Mouse (Mus musculus): Measurements from ENCODE around the gene E130309D02Rik. TPM values are rescaled to one million over a fixed set of nuclear protein-coding genes. Genes with fewer than 3 reads are reported as not detected.

Gene E130309D02Rik
- 22.3 and 23.8 TPM in 2 replicates for polyA plus RNA-seq (2011; ENCODE audit: insufficient read depth, insufficient read length, low read depth, missing spikeins)

DNA sequence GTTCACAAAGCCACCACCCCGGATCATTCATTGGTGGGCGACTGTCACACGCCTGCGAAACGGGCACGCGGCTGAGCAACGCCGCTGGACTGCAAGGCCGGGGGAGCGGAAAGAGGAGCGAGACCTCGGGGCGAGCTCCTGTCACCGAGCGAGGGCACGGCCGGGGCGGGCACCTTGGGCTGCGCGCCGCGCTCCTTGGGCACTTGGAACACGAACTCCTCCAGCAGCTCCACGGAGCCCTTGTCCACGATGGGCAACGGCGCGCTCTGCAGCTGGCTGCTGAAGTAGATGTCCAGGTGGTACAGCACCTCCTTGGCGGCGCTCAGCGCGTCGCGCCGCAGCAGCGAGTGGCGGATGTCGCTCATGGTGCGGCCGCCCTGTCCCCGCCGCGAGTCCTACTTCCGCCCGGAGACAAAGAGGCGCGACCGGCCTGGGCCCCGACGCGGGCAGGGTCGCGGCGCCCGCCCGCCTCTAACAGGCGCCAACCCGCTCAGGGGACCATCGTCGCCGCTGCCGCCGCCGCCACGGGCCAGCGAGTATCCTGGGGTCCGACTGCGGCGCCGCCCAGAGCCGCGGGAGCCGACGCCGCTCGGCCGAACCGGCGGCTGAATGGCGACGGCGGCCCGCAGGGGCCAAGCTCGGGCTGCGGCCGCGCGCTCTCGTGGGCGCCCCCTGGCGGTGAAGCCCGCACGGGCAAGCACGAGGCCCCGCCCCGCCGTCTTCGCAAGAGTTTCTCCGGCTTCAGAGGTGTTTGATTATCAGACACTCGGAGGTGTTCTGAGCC is at the start of gene E130309D02Rik:
Gene E130309D02Rik, minus strand, starts transcription at position 631 of the 784 bp plus-strand sequence.
- Histone ChIP-seq H3K4me1 (ENCODE audit: control insufficient read depth, insufficient read depth, low read length) (no peaks in the 10 kb centered on the region), H3K9ac (ENCODE audit: low read depth, poor library complexity, severe bottlenecking) (peak within 1 kb of the TSS; percentile 90), H3K36me3 (ENCODE audit: control insufficient read depth, insufficient read depth, low read length, poor library complexity, severe bottlenecking) (peaks cover 12% of the 10 kb centered on the region; the same call in 1 of the 2 replicates), H3K9me3 (replicated peaks; ENCODE audit: control insufficient read depth, insufficient read depth, low read length, poor library complexity, severe bottlenecking) (no peaks in the 10 kb centered on the region), H3K27ac (ENCODE audit: insufficient read depth, low read length) (no peak within 1 kb of the TSS), H3K4me3 (ENCODE audit: low read depth, low read length) (peak within 1 kb of the TSS; percentile 95), H3K27me3 (ENCODE audit: control insufficient read depth, insufficient read depth, low read length, poor library complexity, severe bottlenecking) (no peaks in the 10 kb centered on the region)
- TF ChIP-seq CTCF (IDR thresholded peaks at IDR 0.05; ENCODE audit: low read depth, low read length) (peak; percentile 72), POLR2A (IDR thresholded peaks at IDR 0.05; ENCODE audit: insufficient read depth, low read length) (no peak)

DNA sequence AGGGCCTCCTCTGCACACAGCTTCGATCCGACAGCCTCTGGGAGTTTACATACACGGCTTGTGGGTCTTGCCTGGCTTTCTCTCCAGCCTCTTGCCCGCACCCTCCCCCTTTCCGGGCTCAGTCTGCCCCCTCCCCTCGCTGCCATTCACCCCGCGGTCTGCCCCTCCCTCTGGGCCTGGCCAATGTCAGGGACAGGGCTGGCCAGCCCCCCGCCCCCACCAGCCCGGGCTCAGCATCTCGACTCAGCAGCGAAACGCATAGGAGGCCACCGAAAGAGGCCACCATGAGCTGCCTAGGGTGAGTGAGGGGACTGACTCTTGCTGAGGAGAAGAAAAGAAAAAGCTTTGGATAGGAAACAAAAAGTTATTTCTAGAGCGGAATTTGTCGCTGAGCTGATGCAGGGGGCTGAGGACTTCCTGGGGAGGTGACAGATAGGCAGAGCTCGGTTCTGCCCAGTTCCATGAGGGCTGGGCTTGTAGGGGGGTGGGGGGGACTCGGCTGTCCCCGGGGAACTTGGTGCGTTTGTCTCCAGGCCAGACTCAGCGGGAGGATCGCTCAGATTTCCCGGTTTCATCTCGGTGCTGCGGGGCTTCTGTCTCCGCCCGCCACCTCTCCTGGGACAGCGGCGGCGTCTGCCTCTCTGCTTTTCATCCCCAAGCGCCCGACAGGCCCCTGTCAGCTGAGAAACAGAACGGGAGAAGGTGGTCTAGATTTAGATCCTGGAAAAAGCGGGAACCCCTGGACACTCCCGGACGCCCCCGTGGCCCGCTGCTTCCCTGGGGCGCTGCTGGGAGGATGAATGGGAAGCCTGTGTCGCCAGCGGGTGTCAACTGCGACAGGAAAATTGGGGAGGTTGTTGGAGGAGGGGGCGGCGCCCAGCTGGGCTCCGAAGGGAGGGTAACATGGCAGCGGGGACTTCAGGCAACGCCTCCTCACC is 48.8 kb upstream of the E130309D02Rik start:
- Histone ChIP-seq H3K4me3 (ENCODE audit: low read depth, low read length) (peak overlapping the region; percentile 29), H3K36me3 (ENCODE audit: control insufficient read depth, insufficient read depth, low read length, poor library complexity, severe bottlenecking) (no peaks in the 10 kb centered on the region), H3K9ac (ENCODE audit: low read depth, poor library complexity, severe bottlenecking) (no peak overlapping the region), H3K27me3 (ENCODE audit: control insufficient read depth, insufficient read depth, low read length, poor library complexity, severe bottlenecking) (no peaks in the 10 kb centered on the region), H3K27ac (ENCODE audit: insufficient read depth, low read length) (no peak overlapping the region), H3K4me1 (ENCODE audit: control insufficient read depth, insufficient read depth, low read length) (no peaks in the 10 kb centered on the region), H3K9me3 (replicated peaks; ENCODE audit: control insufficient read depth, insufficient read depth, low read length, poor library complexity, severe bottlenecking) (no peaks in the 10 kb centered on the region)
- TF ChIP-seq EP300 (IDR thresholded peaks at IDR 0.05; ENCODE audit: insufficient read depth, low read depth, low read length) (no peak), CTCF (IDR thresholded peaks at IDR 0.05; ENCODE audit: low read depth, low read length) (no peak), POLR2A (IDR thresholded peaks at IDR 0.05; ENCODE audit: insufficient read depth, low read length) (no peak)

DNA sequence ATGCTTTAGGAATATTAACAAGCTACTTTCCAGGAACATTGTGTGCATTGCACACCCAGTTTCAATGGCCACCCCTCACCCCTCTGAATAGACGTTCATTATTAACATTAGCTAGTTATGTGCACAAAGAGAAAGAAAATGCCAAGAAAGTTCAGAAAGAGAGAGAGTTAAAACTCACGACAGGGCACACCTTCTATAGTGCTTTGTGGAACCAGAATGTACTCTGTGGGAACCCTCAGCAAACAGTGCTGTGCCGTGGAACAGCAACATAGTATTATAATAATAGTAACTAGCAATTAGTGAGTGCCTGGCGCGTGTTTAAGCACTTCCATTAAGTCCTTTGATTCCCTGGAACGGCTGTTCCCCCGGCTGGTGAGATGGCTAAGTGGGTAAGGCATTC is 46.3 kb upstream of the E130309D02Rik start:
- Histone ChIP-seq H3K27ac (ENCODE audit: insufficient read depth, low read length) (no peak overlapping the region), H3K36me3 (ENCODE audit: control insufficient read depth, insufficient read depth, low read length, poor library complexity, severe bottlenecking) (no peaks in the 10 kb centered on the region), H3K27me3 (ENCODE audit: control insufficient read depth, insufficient read depth, low read length, poor library complexity, severe bottlenecking) (no peaks in the 10 kb centered on the region), H3K9me3 (replicated peaks; ENCODE audit: control insufficient read depth, insufficient read depth, low read length, poor library complexity, severe bottlenecking) (no peaks in the 10 kb centered on the region), H3K9ac (ENCODE audit: low read depth, poor library complexity, severe bottlenecking) (no peak overlapping the region), H3K4me3 (ENCODE audit: low read depth, low read length) (no peak overlapping the region), H3K4me1 (ENCODE audit: control insufficient read depth, insufficient read depth, low read length) (no peaks in the 10 kb centered on the region)
- no peak for TF ChIP-seq EP300 (IDR thresholded peaks at IDR 0.05; ENCODE audit: insufficient read depth, low read depth, low read length)
- no peak for TF ChIP-seq CTCF (IDR thresholded peaks at IDR 0.05; ENCODE audit: low read depth, low read length)
- no peak for TF ChIP-seq POLR2A (IDR thresholded peaks at IDR 0.05; ENCODE audit: insufficient read depth, low read length)

DNA sequence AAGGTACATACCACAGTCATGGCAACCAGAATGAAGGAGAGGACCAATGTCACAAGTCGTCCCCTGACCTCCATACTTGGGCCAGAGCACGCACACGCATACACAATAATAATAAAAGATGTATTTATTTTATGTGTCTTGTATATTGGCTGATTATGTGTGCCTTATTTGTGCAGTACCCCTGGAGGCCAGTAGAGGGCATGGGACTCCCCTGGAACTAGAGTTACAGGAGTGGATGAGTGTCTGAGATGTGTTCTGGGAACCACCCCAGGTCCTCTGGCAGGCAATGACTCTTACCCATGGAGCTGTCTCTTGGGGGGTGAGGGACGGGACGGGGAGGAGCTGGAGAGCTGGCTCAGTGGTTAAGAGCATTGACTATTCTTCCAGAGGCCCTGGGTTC is 44.8 kb upstream of the E130309D02Rik start:
- Histone ChIP-seq H3K4me3 (ENCODE audit: low read depth, low read length) (no peak overlapping the region), H3K4me1 (ENCODE audit: control insufficient read depth, insufficient read depth, low read length) (no peaks in the 10 kb centered on the region), H3K27me3 (ENCODE audit: control insufficient read depth, insufficient read depth, low read length, poor library complexity, severe bottlenecking) (no peaks in the 10 kb centered on the region), H3K9ac (ENCODE audit: low read depth, poor library complexity, severe bottlenecking) (no peak overlapping the region), H3K9me3 (replicated peaks; ENCODE audit: control insufficient read depth, insufficient read depth, low read length, poor library complexity, severe bottlenecking) (no peaks in the 10 kb centered on the region), H3K27ac (ENCODE audit: insufficient read depth, low read length) (no peak overlapping the region), H3K36me3 (ENCODE audit: control insufficient read depth, insufficient read depth, low read length, poor library complexity, severe bottlenecking) (no peaks in the 10 kb centered on the region)
- TF ChIP-seq EP300 (IDR thresholded peaks at IDR 0.05; ENCODE audit: insufficient read depth, low read depth, low read length) (no peak), CTCF (IDR thresholded peaks at IDR 0.05; ENCODE audit: low read depth, low read length) (peak; percentile 41)

- H3K36me3 ChIP-seq (ENCODE audit: control insufficient read depth, insufficient read depth, low read length, poor library complexity, severe bottlenecking) = no peaks in the 10 kb centered on the region
- no peak overlapping the region for H3K27ac ChIP-seq (ENCODE audit: insufficient read depth, low read length)
- H3K4me3 ChIP-seq (ENCODE audit: low read depth, low read length) = no peak overlapping the region
- TF ChIP-seq EP300 (IDR thresholded peaks at IDR 0.05; ENCODE audit: insufficient read depth, low read depth, low read length) (no peak), CTCF (IDR thresholded peaks at IDR 0.05; ENCODE audit: low read depth, low read length) (peak; percentile 6), POLR2A (IDR thresholded peaks at IDR 0.05; ENCODE audit: insufficient read depth, low read length) (no peak)
- H3K9me3 ChIP-seq (replicated peaks; ENCODE audit: control insufficient read depth, insufficient read depth, low read length, poor library complexity, severe bottlenecking) = no peaks in the 10 kb centered on the region
- H3K9ac ChIP-seq (ENCODE audit: low read depth, poor library complexity, severe bottlenecking) = no peak overlapping the region
- no peaks in the 10 kb centered on the region for H3K4me1 ChIP-seq (ENCODE audit: control insufficient read depth, insufficient read depth, low read length)
- no peaks in the 10 kb centered on the region for H3K27me3 ChIP-seq (ENCODE audit: control insufficient read depth, insufficient read depth, low read length, poor library complexity, severe bottlenecking)
These were observed 44.1 kb upstream of the E130309D02Rik start for GRCm38 (mm10) chr5:143359263-143359662.

Data from ES-Bruce4 (cell line).